Mouse (Mus musculus) liver, embryonic 11.5 days (tissue): ENCODE measurements around the gene Cspg5. TPM values are rescaled to one million over a fixed set of nuclear protein-coding genes. Genes with fewer than 3 reads are reported as not detected.

Source experiments
- ATAC-seq: fragments of 200-750 bp; cut with Nextera tagmentation; replicated peaks from 2 replicates; pipeline ENCODE4 v1.8.0; 2017; ENCODE audit warnings: moderate number of reproducible peaks, mild to moderate bottlenecking, moderate TSS enrichment, moderate library complexity; ENCODE audit not compliant: low FRiP score
- DNase-seq: peaks from one replicate; pipeline ENCODE4 v3.0.0-alpha.2; 2017; ENCODE audit warnings: low spot score
- H3K27ac ChIP-seq: fragments of 300-500 bp; sonication (generic); 2 replicates; pipeline ENCODE4 v1.5.1; 2014; ENCODE audit warnings: mild to moderate bottlenecking, low read depth, low read length, control low read depth
- H3K27me3 ChIP-seq: fragments of 300-500 bp; sonication (generic); replicated peaks from 2 replicates; pipeline ENCODE4 v1.6.1; 2014; ENCODE audit warnings: low read length, mixed read lengths; ENCODE audit not compliant: control insufficient read depth, insufficient read depth
- H3K36me3 ChIP-seq: fragments of 300-500 bp; sonication (generic); 2 replicates; pipeline ENCODE4 v1.6.1; 2014; ENCODE audit warnings: mild to moderate bottlenecking, low read length, moderate library complexity, mixed read lengths; ENCODE audit not compliant: control insufficient read depth, insufficient read depth
- H3K4me1 ChIP-seq: fragments of 300-500 bp; sonication (generic); replicated peaks from 2 replicates; pipeline ENCODE4 v1.6.1; 2014; ENCODE audit warnings: low read length, mixed read lengths; ENCODE audit not compliant: control insufficient read depth, insufficient read depth
- H3K4me2 ChIP-seq: fragments of 300-500 bp; sonication (generic); 2 replicates; pipeline ENCODE4 v1.6.1; 2014; ENCODE audit warnings: mild to moderate bottlenecking, control low read depth, moderate library complexity
- H3K4me3 ChIP-seq: fragments of 300-500 bp; sonication (generic); 2 replicates; pipeline ENCODE4 v1.5.1; 2014; ENCODE audit warnings: low read depth, low read length, control low read depth
- H3K9ac ChIP-seq: fragments of 300-500 bp; sonication (generic); 2 replicates; pipeline ENCODE4 v1.6.1; 2014; ENCODE audit warnings: low read depth, low read length, control low read depth
- H3K9me3 ChIP-seq: fragments of 300-500 bp; sonication (generic); 2 replicates; pipeline ENCODE4 v1.6.1; 2016; ENCODE audit warnings: low read length, inconsistent platforms, mixed read lengths; ENCODE audit not compliant: control insufficient read depth
- WGBS: fragments of 180-500 bp; shearing (Covaris S2); extraction: QIAGEN DNeasy Blood & Tissue Kit; methylation state at CpG from one replicate; pipeline ENCODE4 v1.1.7; 2014; 5-methylcytosine and 5-hydroxymethylcytosine counted together
- polyA plus RNA-seq: library from polyadenylated mRNA; unstranded; fragments of >200 nt; fragmentation: Nextera tagmentation; extraction: Ambion mirVana; gene quantifications from 2 replicates; pipeline ENCODE4 v1.2.1, GENCODE M21; 2014

Gene Cspg5
- polyA plus RNA-seq, result 0.21 and 0.34 TPM in 2 replicates

DNA sequence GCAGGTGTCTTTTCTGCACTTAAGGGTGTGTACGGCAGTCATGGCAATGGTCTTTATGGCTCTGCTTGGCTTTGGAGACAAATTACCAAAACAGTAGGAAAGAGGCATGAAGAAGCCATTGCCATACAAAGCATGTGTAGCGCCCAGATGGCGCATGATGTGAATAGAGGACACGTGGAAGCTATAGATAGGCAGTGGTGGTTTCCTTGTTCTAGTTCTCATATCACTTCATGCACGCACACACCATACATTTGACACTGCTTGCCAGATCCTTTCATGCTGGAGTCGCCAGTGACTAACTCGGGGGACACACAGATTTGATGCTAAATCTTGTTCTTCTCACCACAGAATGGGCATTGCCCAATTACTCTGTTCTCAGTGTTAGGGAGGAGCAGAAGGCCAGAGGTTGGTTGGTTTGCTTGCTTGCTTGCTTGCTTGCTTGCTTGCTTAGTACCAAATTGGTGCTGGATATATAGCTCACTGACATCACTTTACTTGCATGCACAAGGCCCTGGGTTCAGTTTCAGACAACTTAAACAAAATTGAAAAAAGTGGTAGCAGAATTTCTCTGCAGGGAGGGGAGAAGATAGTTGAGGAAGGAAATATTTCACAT is at the start of gene Cspg5:
Gene Cspg5 (plus strand): TSS at position 563 of the 613 bp plus-strand sequence.
- 65% methylated on average over 7 of the region's 7 CpGs for WGBS
- H3K4me3 ChIP-seq, result peak within 1 kb of the TSS; percentile 69; the same call in 1 of the 2 replicates
- no peak within 1 kb of the TSS for H3K9ac ChIP-seq
- H3K4me2 ChIP-seq, result peak within 1 kb of the TSS; percentile 100
- H3K4me1 ChIP-seq, result peaks cover 10% of the 10 kb centered on the region
- DNase-seq, result no peak
- H3K27ac ChIP-seq, result no peak within 1 kb of the TSS
- peaks cover 40% of the 10 kb centered on the region for H3K27me3 ChIP-seq
- peaks cover 6% of the 10 kb centered on the region for H3K36me3 ChIP-seq
- H3K9me3 ChIP-seq, result no peaks in the 10 kb centered on the region
- no peak for ATAC-seq

DNA sequence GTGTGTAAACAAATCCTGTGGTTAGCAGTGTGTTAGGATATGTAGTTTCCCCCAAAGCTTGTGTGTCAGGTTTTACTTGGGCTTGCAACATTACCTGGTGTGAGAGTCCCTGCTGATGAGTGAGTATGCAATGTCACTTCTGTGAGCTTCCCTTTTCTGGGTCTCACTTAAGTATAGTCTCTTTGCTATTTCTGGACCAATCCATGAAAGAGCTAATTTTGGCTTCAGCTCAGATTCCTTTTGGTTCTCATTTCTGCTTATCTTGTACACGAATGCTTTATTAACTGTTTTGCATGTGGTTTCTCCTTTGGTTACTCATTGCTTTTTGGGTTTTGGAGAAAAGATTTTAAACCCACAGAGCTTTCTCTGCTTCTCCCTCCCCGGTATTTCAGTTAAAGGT is 43.7 kb upstream of the Cspg5 start:
- no peak overlapping the region for H3K9ac ChIP-seq
- ATAC-seq, result no peak
- H3K4me2 ChIP-seq, result no peak overlapping the region
- H3K36me3 ChIP-seq, result peaks cover 50% of the 10 kb centered on the region
- no peaks in the 10 kb centered on the region for H3K9me3 ChIP-seq
- H3K4me3 ChIP-seq, result no peak overlapping the region
- no peak overlapping the region for H3K27ac ChIP-seq
- DNase-seq, result no peak
- 84% methylated on average over 2 of the region's 2 CpGs for WGBS
- no peaks in the 10 kb centered on the region for H3K27me3 ChIP-seq
- H3K4me1 ChIP-seq, result no peaks in the 10 kb centered on the region

DNA sequence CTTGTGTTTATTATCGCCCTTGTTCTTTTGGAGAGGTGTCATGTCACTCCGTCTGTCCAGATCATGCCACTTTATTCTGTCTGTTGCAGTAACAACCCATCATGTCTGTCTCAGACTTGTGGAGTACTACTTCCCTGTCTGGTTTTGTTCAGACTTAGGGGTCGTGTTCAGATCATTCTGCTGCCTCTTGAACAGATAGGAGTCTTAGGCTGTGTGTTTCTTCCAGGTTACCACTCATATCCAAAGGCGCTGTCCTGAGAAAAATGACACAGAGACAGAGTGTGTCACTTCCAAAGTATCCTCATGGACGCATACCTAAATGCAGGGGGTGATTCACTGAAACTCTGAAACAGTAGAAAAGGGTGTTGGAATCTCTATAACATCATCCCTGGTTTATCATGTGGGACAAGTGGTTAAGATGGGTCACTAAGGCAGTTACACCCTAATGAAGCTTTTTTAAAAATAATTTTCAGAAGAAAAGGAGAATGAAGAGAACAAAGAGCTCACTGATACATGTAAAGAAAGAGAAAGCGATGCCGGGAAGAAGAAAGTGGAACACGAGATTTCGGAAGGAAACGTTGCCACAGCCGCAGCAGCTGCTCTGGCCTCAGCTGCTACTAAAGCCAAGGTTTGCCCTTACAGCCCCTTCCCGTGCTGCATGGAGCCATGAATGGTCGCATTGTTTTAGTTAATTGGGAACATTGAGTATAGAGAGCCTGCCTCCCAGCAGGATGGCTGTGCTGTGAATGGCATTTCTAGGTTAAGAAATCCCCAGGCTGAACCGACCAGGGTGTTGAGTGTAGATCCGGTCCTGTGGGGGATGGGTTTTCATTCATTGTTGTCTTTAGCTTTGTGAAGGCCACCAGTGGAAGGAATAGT is 37.8 kb upstream of the Cspg5 start:
- Histone ChIP-seq H3K4me1 (no peaks in the 10 kb centered on the region), H3K27me3 (no peaks in the 10 kb centered on the region), H3K36me3 (peaks cover 54% of the 10 kb centered on the region), H3K4me3 (no peak overlapping the region), H3K9ac (no peak overlapping the region), H3K4me2 (no peak overlapping the region), H3K9me3 (no peaks in the 10 kb centered on the region), H3K27ac (no peak overlapping the region)
- no peak for DNase-seq
- WGBS, result 83% methylated on average over 15 of the region's 15 CpGs
- ATAC-seq, result no peak

DNA sequence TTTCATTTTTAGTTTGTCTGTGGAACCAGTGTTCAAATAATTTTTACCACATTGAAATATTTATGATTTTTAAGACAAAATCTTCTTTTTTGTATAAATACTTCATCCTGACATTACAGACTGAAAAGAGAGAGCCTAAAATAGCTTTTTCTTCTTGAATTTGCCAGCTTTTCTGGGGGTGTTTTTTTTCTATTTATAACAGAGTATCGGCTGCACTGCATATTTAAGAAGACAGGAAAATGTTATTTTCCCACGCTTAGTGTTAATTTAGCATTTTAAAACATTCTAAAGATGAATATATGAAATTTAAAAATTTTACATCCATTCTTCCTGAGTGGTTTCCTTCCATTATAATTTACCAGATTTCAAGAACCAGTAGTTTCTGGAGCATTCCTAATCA is 37.1 kb upstream of the Cspg5 start:
- Histone ChIP-seq H3K4me1 (no peaks in the 10 kb centered on the region), H3K36me3 (peaks cover 51% of the 10 kb centered on the region), H3K27me3 (no peaks in the 10 kb centered on the region), H3K4me2 (no peak overlapping the region), H3K9ac (no peak overlapping the region), H3K4me3 (no peak overlapping the region), H3K27ac (no peak overlapping the region), H3K9me3 (no peaks in the 10 kb centered on the region)
- no peak for DNase-seq
- WGBS, result 92% methylated on average over 2 of the region's 2 CpGs
- ATAC-seq, result no peak

DNA sequence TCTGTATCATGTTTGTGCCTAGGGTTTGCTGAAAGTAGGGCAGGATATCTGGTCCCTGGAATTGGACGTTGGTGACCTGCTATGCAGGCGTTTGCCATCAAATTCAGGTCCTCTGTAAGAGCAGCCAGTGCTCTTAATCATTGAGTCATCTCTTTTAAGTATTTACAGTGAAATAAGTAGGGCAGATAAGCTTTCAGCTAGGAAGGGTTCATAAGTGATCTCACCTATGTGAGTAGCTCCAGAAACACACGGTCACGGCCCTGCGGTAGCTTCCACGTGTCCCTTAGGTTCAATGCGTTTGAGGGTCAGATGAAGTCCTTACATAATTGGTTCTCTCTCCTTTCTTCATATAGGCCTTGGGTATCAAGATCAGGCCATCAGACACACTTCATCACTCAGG is 35.3 kb upstream of the Cspg5 start:
- Histone ChIP-seq H3K27ac (no peak overlapping the region), H3K9ac (no peak overlapping the region), H3K36me3 (peaks cover 44% of the 10 kb centered on the region), H3K4me3 (no peak overlapping the region), H3K4me1 (no peaks in the 10 kb centered on the region), H3K9me3 (no peaks in the 10 kb centered on the region), H3K27me3 (no peaks in the 10 kb centered on the region), H3K4me2 (no peak overlapping the region)
- 80% methylated on average over 7 of the region's 7 CpGs for WGBS
- ATAC-seq (no peak), DNase-seq (no peak)

DNA sequence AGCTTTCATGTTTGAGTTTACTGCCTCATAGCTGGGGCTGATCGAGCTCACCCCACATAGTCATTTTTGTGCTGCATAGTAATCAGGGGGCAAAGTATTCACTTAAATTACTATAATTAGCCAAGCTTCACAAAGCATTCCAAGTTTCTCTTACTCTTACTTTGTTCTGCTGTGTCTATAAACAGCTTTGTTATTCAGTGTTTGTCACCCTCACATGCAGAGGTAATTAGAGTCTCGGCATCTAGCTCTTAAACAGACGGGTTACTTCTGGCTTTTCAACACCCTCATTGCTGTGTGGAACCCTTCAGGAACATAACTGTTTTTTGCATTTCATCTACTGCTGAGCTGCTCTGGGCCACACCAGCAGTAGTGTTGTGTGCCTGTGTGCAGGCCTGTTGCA is 34.6 kb upstream of the Cspg5 start:
- Histone ChIP-seq H3K9me3 (no peaks in the 10 kb centered on the region), H3K4me1 (no peaks in the 10 kb centered on the region), H3K36me3 (peaks cover 37% of the 10 kb centered on the region), H3K4me2 (no peak overlapping the region), H3K9ac (no peak overlapping the region), H3K27me3 (no peaks in the 10 kb centered on the region), H3K27ac (no peak overlapping the region), H3K4me3 (no peak overlapping the region)
- ATAC-seq, result no peak
- WGBS, result 90% methylated on average over 3 of the region's 3 CpGs
- no peak for DNase-seq

DNA sequence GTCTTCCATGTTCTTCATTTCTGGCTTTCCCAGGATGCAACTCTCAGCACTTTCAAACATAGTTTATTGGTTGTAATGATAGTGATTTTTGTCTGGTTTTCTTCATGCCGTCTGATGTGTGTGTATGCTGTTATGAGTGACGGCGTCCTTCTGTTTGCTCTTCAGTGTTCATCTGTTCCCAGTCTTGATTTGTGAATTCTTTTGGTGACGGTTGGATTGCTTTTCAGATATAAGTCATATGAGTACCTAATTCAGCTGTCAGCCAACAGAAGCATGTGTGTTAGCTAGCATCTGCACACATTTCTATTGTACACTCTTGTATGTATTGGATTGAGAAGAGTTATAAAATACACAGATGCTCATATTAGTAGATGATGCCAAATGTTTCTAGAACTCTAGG is 19.3 kb upstream of the Cspg5 start:
- DNase-seq (no peak), ATAC-seq (no peak)
- H3K4me3 ChIP-seq, result no peak overlapping the region
- no peak overlapping the region for H3K27ac ChIP-seq
- H3K9ac ChIP-seq, result no peak overlapping the region
- H3K4me1 ChIP-seq, result no peaks in the 10 kb centered on the region
- peaks cover 36% of the 10 kb centered on the region for H3K36me3 ChIP-seq
- H3K27me3 ChIP-seq, result no peaks in the 10 kb centered on the region
- H3K9me3 ChIP-seq, result no peaks in the 10 kb centered on the region
- no peak overlapping the region for H3K4me2 ChIP-seq
- WGBS, result 98% methylated on average over 4 of the region's 4 CpGs

DNA sequence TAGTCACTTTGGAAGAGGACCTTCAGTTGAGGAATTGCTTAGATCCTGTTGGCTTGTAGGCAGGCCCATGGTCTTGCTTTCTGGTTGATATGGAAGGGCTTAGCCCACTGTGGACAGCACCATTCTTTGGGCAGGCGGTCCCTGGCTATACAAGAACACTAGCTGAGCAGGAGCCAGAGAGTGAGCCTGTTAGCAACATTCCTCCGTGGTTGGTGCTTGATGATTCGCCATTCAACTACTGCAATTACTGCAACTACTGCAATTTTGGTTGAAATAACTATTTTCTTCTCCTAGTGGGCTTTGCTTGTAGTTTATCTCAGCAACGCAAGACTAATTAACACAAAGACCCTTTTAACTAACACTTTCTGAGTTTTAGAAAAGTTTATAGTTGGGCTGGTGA is 17.4 kb upstream of the Cspg5 start:
- Histone ChIP-seq H3K4me1 (no peaks in the 10 kb centered on the region), H3K4me3 (no peak overlapping the region), H3K9ac (no peak overlapping the region), H3K9me3 (no peaks in the 10 kb centered on the region), H3K27ac (no peak overlapping the region), H3K4me2 (no peak overlapping the region), H3K36me3 (peaks cover 44% of the 10 kb centered on the region), H3K27me3 (no peaks in the 10 kb centered on the region)
- no peak for DNase-seq
- WGBS, result 96% methylated on average over 4 of the region's 4 CpGs
- no peak for ATAC-seq

DNA sequence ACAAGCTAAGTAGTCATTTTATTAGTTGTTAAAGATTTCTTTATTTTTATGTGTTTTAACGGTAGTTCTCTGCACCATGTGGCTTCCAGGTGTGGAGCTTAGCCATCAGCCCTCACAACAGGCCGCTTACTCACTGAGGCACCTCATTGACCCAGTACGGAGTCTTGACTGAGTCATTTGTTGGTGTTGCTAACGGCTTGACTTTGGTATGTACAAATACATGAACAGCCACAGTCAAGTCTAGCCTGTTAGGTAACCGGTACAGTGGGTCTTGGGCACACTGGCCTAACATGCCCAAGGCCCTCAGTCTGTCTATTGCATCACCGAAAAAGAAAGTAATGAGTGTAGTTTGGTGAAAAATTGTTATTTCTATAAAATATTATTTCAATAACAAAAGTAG is 14.9 kb upstream of the Cspg5 start:
- ATAC-seq, result no peak

More for the DNA sequence above, 14.9 kb upstream of the Cspg5 start:
- H3K27ac ChIP-seq, result no peak overlapping the region
- no peak overlapping the region for H3K4me3 ChIP-seq
- H3K9me3 ChIP-seq, result no peaks in the 10 kb centered on the region
- no peak overlapping the region for H3K4me2 ChIP-seq
- no peak overlapping the region for H3K9ac ChIP-seq
- peaks cover 39% of the 10 kb centered on the region for H3K36me3 ChIP-seq
- DNase-seq, result no peak
- H3K4me1 ChIP-seq, result no peaks in the 10 kb centered on the region
- H3K27me3 ChIP-seq, result no peaks in the 10 kb centered on the region
- 92% methylated on average over 6 of the region's 6 CpGs for WGBS
